Mouse (Mus musculus) kidney, postnatal 36 days (tissue): ENCODE results near the gene Tas1r2.
A peak's percentile ranks its signal among the peaks of the same experiment; 100 is the strongest.

Experiments used
- DNase-seq, 2 experiments: peaks; one replicate each; pipeline ENCODE4 v3.0.0; 2021 to 2022; ENCODE audit warnings: mixed read lengths in 2 of 2

Gene Tas1r2

GRCm38 (mm10) chr4:139653238-139653637 lies at the start of gene Tas1r2:
TSS of gene Tas1r2 (plus strand) at chr4:139653538.
- no peak for DNase-seq

DNA sequence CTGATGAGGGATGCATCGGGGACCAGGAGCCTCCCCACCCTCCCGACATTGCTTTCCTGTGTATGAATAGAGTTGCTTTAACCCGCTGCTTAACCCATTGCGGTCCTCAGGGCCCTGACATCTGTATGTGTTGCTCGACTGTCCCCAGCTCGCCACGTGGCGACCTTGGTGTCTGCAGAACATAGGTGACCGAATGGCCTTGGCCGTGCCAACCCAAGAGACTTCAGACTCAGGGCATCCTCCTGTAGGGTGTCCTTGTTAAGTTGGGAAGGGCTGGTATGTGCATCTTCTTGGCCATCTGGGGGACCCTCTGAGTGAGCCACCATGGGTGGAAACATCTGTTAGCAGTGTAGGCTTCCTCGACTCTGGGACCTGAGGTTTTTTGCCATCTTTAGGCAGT lies 48.1 kb upstream of the Tas1r2 start:
- no peak for DNase-seq

GRCm38 (mm10) chr4:139606732-139607131 lies 46.6 kb upstream of the Tas1r2 start:
- no peak for DNase-seq

GRCm38 (mm10) chr4:139608975-139609374 lies 44.4 kb upstream of the Tas1r2 start:
- no peak for DNase-seq

- no peak for DNase-seq
These were observed 42.4 kb upstream of the Tas1r2 start for GRCm38 (mm10) chr4:139610954-139611353.

- DNase-seq = peak; percentile 66 to 91
These were observed 41.8 kb upstream of the Tas1r2 start for GRCm38 (mm10) chr4:139611542-139611953.

DNA sequence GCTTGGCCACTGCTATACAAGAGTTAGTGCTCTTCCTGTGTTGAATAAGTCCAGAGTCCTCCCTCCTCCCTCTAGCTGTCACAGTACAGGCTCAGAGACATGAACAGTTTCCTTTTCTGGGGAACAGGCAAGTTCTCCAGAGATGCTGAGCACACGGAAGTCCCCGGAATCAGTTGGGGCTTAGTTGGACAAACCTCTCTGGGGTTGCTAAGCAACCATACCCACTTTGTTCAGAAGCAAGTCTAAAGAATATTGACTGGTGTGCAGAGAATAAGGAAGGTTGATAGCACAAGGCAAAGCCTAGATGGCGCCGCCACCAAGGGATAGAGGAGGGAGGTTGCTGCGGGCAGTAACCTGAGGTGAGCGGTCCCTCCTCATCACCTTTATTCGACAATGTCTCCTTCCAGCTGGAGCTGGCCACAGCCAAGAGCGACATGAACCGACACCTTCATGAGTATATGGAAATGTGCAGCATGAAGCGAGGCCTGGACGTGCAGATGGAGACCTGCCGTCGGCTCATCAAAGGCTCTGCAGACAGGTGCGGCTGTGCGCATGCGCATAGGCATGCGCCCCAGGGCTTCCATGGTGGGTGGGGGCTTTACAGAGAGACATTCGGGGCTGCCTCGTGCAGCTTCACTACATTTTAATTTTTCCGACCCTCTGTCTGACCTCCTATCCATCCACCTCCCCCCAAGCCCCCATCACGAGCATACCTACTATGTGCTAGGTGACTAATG lies 38.6 kb upstream of the Tas1r2 start:
- DNase-seq = no peak

GRCm38 (mm10) chr4:139616276-139617000 lies 36.9 kb upstream of the Tas1r2 start:
- peak; percentile 72 to 77 for DNase-seq

DNA sequence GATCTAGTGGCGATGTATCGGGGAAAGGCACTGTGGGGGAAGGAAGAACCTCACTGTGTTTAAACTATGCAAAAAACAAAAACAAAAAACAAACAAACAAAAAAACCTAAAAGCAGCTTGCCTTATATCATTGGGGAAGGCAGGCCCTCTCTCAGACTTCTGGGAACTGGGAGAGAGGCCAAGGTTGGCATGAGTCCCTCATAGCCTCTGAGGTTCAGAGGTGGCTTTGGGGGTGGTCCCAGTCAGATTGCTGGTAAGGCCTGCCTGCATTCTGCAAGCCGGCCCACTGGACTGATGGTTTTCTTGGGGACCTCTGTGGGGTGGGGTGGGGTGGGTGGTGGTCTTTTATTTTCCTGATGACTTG lies 36.4 kb upstream of the Tas1r2 start:
- DNase-seq = peak in 1 of 2 experiments; percentile 49

- DNase-seq = no peak
These were observed 33.6 kb upstream of the Tas1r2 start for GRCm38 (mm10) chr4:139619765-139620164.

GRCm38 (mm10) chr4:139622373-139623282 lies 30.7 kb upstream of the Tas1r2 start, which contains the start of gene Aldh4a1:
TSS of gene Aldh4a1 (plus strand) at chr4:139622866.
- peak; percentile 92 to 97 for DNase-seq

DNA sequence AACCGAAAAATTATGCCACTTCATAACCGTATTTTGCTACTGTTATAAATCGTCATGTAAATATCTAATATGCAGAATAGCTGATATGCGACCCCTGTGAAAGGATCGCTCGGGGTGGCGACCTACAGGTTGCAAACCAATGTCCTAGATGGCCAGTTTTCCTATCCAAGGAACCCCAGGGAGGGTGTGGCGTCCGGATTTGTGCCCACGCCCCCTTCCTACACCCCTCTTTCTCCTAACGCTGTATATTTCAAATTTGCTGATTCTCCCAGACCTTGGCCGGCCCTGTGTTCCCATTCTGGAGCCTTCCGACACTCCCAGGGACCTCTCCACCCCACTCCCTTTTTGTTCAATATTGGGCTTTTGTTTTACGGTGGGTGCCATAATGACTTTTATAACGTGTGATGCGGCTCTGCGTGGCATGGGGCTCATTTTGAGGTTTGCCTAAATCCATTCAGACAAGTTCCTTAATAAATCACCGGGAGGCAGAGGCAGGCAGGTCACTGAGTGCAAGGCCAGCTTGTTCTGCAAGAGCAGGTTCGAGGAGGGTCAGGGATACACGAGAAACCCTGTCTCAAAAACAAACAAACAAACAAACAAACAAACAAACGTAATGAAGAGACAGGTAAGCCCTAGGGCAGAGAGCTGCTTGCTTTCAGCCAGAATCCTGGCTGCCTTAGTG lies 29.8 kb upstream of the Tas1r2 start:
- DNase-seq = peak; percentile 36 to 47

GRCm38 (mm10) chr4:139624116-139624489 lies 29.2 kb upstream of the Tas1r2 start:
- peak; percentile 75 to 91 for DNase-seq

DNA sequence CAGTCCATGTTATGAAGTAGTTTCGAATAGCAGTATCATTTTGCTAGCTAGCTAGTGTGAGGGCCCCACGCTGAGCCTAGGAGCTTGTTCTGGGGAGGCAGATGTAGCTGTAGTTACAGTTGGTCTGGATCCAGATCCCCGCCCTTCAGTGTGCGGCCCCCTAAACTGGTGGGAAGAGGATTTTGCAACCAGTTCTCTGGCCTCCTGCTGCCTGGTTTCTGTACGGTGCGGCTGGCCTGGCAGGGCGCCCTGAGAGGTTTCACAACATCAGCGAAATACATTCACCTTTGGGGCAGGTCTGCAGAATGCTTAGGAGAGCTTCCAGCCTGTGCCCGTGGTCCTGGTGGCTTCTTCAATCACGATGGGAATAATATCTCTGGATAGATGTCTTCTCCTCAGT lies 28.6 kb upstream of the Tas1r2 start:
- DNase-seq = peak; percentile 90

- no peak for DNase-seq
These were observed 26.0 kb upstream of the Tas1r2 start for GRCm38 (mm10) chr4:139627361-139627760.

DNA sequence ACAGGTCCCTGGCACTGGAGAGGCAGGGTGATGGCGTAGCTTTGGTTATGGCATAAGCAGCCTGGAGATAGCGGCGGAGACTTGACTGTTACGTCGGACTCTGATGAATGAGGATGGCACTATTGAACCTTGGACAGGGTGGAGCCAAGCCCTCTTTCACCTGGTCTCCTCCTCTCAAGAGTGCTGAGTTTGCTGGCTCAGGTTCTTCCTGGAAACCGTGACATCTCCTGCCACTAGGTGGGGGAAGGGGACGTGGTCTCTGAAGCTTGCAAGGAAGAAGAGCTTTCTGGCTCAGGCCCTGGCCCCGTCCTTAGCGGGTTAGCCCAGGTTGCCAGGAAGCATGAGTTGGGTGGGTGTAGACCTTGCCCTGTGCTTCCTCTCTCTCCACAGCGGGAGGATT lies 23.2 kb upstream of the Tas1r2 start:
- peak; percentile 87 to 91 for DNase-seq

GRCm38 (mm10) chr4:139631141-139631540 lies 22.2 kb upstream of the Tas1r2 start:
- DNase-seq = peak; percentile 58 to 73

DNA sequence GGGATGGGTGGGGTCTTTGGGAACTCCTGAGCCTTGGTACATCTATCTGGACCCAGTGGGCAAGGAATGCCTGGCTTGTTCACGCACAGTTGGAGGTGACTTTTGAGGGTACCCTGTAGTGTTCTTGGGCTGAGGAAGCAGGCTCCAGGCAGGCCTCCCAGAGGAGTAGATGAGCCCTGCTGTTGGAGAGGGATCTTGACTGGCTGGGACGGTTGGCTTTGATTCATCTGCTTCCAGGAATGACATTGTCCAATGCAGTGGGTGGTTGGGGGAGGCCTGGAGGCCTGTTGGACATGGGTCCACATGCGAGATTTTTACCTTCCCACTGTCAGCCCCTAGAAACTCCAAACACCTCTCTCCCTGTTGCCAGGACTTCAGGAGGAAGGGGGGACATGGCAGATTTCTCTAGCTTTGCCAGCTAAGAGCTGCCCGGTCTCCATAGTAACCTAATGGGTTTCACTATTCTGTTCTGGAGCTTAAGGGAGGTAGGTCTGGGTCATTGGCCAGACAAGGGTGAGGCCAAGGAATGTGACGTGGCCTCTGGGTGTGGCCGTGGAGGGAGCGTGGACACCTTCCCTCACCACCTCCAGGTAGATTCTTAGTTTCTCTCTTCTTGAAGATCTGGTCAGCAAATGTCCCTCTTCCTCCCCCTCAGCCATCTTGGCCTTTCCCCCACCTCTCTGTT lies 21.6 kb upstream of the Tas1r2 start:
- peak in 1 of 2 experiments; percentile 47 for DNase-seq

DNA sequence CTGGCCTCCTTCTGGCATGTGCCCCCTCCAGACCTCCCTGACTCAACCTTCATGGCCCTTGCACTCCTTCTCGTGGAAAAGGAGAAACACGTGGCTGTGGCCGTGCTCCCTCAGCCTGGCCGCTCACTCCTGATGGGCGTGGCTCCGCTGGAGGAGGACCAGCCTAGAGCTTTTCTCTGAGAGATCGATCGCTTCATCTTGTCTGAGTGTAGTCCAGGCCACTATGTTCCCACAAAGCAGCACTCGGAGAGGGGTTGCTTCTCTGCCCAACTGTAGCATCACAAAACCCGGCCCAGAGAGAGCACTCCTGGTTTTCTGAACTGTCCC lies 21.1 kb upstream of the Tas1r2 start:
- peak; percentile 70 to 71 for DNase-seq

DNA sequence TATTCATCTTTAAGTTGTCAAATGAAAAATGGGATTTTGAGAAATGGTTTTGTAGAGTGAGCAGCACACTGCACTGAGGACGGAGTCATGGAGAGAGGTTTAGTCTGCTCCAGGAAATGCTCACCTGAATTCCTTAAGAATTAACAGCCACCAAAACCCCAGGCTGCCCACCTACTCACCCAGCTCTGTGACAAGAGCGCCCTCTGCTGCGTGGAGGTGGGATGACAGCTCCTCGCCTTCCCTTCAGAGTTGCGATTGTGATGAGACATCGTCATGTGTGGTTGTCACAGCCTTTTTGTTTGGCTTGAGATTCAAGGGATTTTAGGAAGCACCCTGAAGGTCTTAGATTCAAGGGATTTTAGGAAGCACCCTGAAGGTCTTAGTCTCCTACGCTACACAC lies 17.0 kb upstream of the Tas1r2 start:
- DNase-seq = peak; percentile 50 to 86

DNA sequence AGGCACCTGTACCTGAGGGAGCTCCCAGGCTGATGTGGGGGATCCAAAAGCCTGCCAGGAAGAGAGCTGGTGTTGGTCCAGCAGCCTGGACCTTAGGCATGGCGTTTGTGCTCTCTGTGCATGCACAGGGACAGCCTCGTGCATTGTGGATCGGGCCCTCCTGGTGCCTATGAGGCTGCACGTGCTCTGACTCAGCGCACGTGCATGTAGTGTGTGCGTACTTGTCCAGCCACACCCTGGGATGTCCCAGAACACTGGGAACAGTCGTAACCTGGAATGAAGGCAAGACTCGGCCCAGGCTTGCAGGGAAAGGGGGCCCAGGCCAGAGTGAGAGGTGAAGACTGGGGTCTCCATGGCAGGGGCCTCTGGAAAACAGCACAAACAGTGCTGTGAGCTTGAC lies 15.5 kb upstream of the Tas1r2 start:
- no peak for DNase-seq

DNA sequence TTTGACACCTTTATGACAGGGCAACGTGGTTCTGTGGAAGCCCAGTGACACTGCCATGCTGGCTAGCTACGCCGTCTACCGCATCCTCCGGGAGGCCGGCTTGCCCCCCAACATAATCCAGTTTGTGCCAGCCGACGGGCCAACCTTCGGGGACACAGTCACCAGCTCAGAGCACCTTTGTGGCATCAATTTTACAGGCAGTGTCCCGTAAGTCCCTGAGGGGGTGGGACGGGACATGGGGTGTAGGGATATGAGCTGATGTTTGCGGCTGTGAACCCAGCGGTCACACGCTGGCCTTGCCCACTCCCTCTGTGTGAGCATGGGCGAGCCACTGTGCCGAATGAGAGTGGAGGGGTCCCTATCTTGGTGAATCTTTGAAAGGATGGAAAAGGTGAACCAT lies 15.0 kb upstream of the Tas1r2 start:
- DNase-seq = no peak
